Mouse (Mus musculus): ENCODE results near the gene Ccdc125. TPM values are rescaled to one million over a fixed set of nuclear protein-coding genes. Genes with fewer than 3 reads are reported as not detected.
"Not testable (repeated sequence)": the region's sequence is repeated elsewhere in the genome, so short reads cannot be mapped to it uniquely, and the experiment has no call there.

Ccdc125 gene
- polyA plus RNA-seq, 1 experiment from 2014 or later = 3.5 TPM

DNA sequence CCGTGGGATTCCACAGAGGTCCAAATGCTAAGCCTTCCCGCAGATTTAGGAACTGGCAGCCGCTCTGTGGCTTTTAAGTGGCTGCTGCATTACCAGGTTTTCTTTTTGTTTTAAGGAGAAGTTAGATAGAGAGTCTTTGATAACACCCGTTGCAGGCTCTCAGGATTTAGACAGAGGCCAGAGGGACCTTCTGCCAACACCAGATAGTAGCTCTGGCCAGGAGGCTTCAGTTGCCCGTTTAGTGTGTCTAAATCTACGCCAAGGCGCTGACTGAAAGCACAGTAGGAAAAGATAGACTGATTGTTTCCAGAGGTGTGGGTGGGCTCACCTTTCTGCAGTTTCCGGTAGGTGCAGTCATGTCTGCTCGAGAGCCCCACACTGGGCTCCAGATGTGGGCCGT lies 55.7 kb downstream of the Ccdc125 start:
- Histone ChIP-seq H3K4me2 (no peak overlapping the region), H3K9ac (no peak overlapping the region), H3K27ac (no peak overlapping the region), H3K4me3 (no peak overlapping the region), H3K27me3 (no peaks in the 10 kb centered on the region), H3K4me1 (peaks cover 21% of the 10 kb centered on the region), H3K9me3 (no peaks in the 10 kb centered on the region), H3K36me3 (peaks cover 48% of the 10 kb centered on the region)
- ATAC-seq (ENCODE audit: insufficient number of reproducible peaks, low FRiP score, low TSS enrichment, low read depth) = no peak
- WGBS = 80% methylated on average over 10 of the region's 10 CpGs

DNA sequence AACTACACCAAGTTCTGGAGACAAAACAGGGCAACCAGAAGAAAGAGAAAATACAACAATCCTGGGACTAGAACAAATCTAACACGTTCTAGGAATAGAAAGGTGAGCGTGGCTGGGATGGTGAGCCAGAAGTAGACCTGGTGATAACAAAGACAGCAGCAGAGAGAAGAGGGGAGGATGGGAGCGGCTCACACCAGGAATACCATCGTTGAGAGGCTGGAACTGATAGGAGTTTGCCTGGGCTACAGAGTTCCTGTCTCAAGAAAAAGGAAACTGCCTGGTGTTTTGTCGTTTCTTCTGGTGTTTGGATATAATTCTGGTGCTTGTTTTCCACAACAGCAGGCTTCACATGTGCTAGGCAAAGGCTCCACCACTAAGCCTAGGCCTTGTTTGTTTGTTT lies 58.6 kb downstream of the Ccdc125 start:
- WGBS = 96% methylated on average over 5 of the region's 5 CpGs
- Histone ChIP-seq H3K4me2 (no peak overlapping the region), H3K27me3 (no peaks in the 10 kb centered on the region), H3K9me3 (no peaks in the 10 kb centered on the region), H3K4me1 (peaks cover 21% of the 10 kb centered on the region), H3K36me3 (peaks cover 22% of the 10 kb centered on the region), H3K9ac (no peak overlapping the region), H3K4me3 (no peak overlapping the region), H3K27ac (no peak overlapping the region)
- no peak for ATAC-seq (ENCODE audit: insufficient number of reproducible peaks, low FRiP score, low TSS enrichment, low read depth)

DNA sequence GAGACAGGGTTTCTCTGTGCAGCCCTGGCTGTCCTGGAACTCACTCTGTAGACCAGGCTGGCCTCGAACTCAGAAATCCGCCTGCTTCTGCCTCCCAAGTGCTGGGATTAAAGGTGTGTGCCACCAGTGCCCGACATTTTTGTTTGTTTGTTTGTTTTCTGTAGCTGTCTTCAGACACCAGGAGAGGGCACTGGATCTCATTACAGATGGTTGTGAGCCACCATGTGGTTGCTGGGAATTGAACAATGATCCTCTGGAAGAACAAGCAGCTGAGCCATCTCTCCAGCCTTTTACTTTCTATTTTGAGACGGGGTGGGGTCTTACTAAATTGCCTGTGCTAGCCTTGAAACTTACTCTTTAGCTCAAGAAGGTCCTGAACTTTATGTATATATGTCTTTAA lies 59.0 kb downstream of the Ccdc125 start:
- H3K36me3 ChIP-seq = peaks cover 22% of the 10 kb centered on the region
- not testable (repeated sequence) for H3K27ac ChIP-seq; H3K9me3 ChIP-seq; H3K9ac ChIP-seq; H3K4me3 ChIP-seq; ATAC-seq (ENCODE audit: insufficient number of reproducible peaks, low FRiP score, low TSS enrichment, low read depth); H3K27me3 ChIP-seq; H3K4me2 ChIP-seq
- 94% methylated on average over 4 of the region's 4 CpGs for WGBS
- peaks cover 21% of the 10 kb centered on the region for H3K4me1 ChIP-seq

DNA sequence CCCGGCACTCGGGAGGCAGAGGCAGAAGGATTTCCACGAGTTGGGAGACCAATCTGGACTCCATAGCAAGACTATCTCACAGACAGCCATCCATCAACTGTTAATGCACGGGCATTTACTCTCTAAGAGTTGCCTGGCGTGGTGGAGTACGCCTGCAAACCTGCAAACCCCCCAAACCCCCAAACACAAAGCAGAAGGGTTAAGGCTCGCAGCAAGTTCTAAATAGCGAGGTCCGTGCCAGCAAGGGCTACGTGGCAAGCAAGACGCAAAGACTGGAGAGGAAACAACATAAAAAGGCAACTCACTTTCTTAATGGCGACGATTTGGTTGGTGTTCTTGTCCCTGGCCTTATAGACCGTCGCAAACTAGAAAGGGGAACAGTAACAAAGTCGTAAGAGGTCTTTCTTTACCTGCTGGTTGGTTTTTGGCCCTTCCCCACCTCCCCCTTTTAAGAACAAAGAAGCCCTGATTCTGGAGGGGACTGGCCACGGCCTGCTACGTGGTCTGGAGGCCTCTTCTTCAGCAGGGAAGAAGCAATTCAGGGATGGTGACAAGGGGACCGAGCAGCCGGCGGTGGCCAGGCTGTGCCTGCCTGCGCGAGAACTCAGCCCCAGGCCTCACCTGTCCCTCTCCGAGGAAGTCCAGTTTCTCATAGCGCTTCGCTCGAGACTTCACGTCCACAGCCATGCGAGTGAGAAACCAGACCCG lies 60.8 kb downstream of the Ccdc125 start:
- no peak for ATAC-seq (ENCODE audit: insufficient number of reproducible peaks, low FRiP score, low TSS enrichment, low read depth)
- Histone ChIP-seq H3K9me3 (no peaks in the 10 kb centered on the region), H3K4me2 (peak overlapping the region; percentile 47), H3K36me3 (peaks cover 17% of the 10 kb centered on the region), H3K27me3 (no peaks in the 10 kb centered on the region), H3K4me1 (peaks cover 16% of the 10 kb centered on the region), H3K4me3 (peak overlapping the region; percentile 88), H3K9ac (peak overlapping the region; percentile 89), H3K27ac (peak overlapping the region; percentile 97)
- WGBS = 0% methylated on average over 30 of the region's 30 CpGs

DNA sequence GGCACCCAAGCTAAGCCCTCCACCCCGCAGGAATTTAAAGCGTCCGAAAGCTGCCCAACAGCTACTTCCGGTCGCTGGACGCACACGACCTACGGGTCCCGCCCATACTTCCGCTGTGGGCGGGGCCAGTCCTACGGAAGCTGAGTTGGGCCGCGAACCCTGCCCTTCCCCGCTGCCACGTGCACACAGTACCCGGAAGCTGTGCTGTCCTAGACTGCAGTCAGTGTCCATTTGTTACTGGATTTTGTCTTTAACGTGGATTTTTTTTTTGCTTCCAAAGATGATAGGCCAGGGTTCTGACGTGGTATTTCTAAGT lies 61.3 kb downstream of the Ccdc125 start, which contains the start of gene Cdk7:
Cdk7 (minus strand) TSS at position 79 of the 316 bp plus-strand sequence.
- peaks cover 16% of the 10 kb centered on the region for H3K4me1 ChIP-seq
- no peaks in the 10 kb centered on the region for H3K27me3 ChIP-seq
- peak; percentile 98 for ATAC-seq (ENCODE audit: insufficient number of reproducible peaks, low FRiP score, low TSS enrichment, low read depth)
- WGBS = under 1% methylated on average over 19 of the region's 19 CpGs
- no peaks in the 10 kb centered on the region for H3K9me3 ChIP-seq
- peak within 1 kb of the TSS; percentile 88 for H3K4me3 ChIP-seq
- H3K4me2 ChIP-seq = peak within 1 kb of the TSS; percentile 49
- peak within 1 kb of the TSS; percentile 89 for H3K9ac ChIP-seq
- peak within 1 kb of the TSS; percentile 97 for H3K27ac ChIP-seq
- peaks cover 16% of the 10 kb centered on the region for H3K36me3 ChIP-seq

DNA sequence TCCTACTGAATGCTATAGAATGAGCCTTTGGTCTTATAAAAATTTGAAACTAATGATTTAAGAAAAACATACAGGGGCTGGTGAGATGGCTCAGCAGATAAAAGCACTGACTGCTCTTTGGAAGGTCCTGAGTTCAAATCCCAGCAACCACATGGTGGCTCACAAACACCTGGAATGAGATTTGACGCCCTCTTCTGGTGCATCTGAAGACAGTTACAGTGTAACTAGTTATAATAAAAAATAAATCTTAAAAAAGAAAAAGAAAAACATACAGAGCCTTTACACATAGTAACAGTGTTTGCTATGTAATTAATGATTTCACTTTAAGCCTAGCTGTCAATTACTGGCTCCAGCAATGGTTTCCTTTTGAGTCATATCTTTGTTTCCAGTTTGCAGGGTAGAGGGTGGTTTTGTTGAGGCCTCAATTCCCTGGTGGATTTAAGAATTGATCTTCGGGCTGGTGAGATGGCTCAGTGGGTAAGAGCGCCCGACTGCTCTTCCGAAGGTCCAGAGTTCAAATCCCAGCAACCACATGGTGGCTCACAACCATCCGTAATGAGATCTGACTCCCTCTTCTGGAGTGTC lies 62.0 kb downstream of the Ccdc125 start:
- 93% methylated on average over 6 of the region's 6 CpGs for WGBS
- Histone ChIP-seq H3K4me2 (peak overlapping the region; percentile 49), H3K36me3 (peaks cover 16% of the 10 kb centered on the region), H3K27ac (peak overlapping the region; percentile 97), H3K4me1 (peaks cover 16% of the 10 kb centered on the region), H3K4me3 (peak overlapping the region; percentile 88)
- not testable (repeated sequence) for H3K9me3 ChIP-seq; H3K9ac ChIP-seq; H3K27me3 ChIP-seq; ATAC-seq (ENCODE audit: insufficient number of reproducible peaks, low FRiP score, low TSS enrichment, low read depth)

DNA sequence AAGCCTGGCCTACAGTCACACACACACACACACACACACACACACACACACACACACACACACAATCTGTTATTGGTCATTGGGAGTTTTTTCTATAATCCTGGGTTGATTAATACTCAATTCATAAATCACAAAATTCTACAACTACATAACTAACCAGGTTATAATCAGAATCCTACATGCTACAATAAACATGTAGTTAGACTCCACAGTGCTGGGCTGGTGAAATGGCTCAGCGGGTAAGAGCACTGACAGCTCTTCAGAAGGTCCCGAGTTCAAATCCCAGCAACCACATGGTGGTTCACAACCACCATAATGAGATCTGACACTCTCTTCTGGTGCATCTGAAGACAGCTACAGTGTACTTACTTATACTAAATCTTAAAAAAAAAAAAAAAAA lies 63.2 kb downstream of the Ccdc125 start:
- ATAC-seq (ENCODE audit: insufficient number of reproducible peaks, low FRiP score, low TSS enrichment, low read depth) = no peak
- WGBS = 93% methylated on average over 2 of the region's 2 CpGs
- no peaks in the 10 kb centered on the region for H3K9me3 ChIP-seq
- peaks cover 13% of the 10 kb centered on the region for H3K4me1 ChIP-seq
- peaks cover 15% of the 10 kb centered on the region for H3K36me3 ChIP-seq
- H3K27ac ChIP-seq = no peak overlapping the region
- H3K27me3 ChIP-seq = no peaks in the 10 kb centered on the region
- H3K4me2 ChIP-seq = no peak overlapping the region
- no peak overlapping the region for H3K4me3 ChIP-seq
- no peak overlapping the region for H3K9ac ChIP-seq

DNA sequence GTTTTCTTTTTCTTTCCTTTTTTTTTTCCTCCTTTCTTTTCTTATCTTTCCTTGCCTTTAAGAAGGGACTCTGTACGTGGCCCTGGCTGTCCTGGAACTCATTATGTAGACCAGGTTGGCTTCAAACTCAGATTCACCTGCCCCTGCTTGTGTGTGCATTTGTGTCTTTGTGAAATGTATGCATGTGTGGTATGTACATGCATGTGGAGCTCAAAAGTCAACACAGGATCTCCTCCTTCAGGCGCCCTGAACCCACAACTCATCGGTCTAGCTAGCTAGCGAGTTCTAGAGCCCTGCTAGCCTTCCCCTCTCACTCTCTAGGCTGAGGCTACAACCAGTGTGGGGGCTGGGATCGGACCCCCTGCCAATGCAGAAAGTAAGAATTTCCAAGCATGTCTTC lies 73.3 kb downstream of the Ccdc125 start:
- peaks cover 8% of the 10 kb centered on the region; the same call in 1 of the 2 replicates for H3K4me1 ChIP-seq
- peaks cover 4% of the 10 kb centered on the region for H3K36me3 ChIP-seq
- no peak overlapping the region for H3K4me3 ChIP-seq
- ATAC-seq (ENCODE audit: insufficient number of reproducible peaks, low FRiP score, low TSS enrichment, low read depth) = no peak
- H3K27me3 ChIP-seq = no peaks in the 10 kb centered on the region
- no peak overlapping the region for H3K9ac ChIP-seq
- no peaks in the 10 kb centered on the region for H3K9me3 ChIP-seq
- 83% methylated on average over 5 of the region's 5 CpGs for WGBS
- no peak overlapping the region for H3K4me2 ChIP-seq
- no peak overlapping the region for H3K27ac ChIP-seq

DNA sequence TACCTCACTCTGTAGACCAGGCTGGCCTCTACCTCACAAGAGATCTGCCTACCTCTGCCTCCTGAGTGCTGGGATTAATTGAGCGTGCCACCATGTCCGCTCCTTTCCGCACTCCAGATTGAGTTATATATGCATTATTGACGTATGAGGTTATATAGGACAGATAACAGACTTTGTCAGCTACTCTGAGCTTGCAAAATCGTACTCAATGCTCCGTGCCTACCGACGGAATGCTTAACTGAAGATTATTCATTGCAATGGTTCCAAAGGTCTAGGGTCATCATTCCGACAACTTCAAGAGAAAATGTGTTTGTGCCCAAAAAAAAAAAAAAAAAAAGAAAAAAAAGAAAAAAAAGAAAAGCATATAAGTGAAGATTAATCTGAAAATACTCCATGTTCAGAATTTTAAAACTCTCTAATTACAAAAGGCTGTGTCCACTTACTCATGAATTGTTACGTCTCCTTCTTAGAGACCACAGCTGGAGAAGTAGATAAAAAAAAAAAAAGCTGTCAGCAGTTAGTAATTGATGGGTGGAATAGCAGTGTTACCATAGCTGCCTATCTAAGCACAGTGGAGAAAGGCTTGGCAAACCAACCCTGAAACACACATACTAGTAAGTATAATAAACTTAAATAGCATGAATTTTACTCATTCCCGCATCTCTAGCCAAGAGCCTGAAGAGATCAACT lies 74.0 kb downstream of the Ccdc125 start:
- Histone ChIP-seq H3K4me3 (peak overlapping the region; percentile 71), H3K9me3 (no peaks in the 10 kb centered on the region), H3K4me1 (peaks cover 8% of the 10 kb centered on the region; the same call in 1 of the 2 replicates), H3K27ac (peak overlapping the region; percentile 91), H3K27me3 (no peaks in the 10 kb centered on the region), H3K9ac (peak overlapping the region; percentile 61; the same call in 1 of the 2 replicates), H3K4me2 (peak overlapping the region; percentile 59), H3K36me3 (no peaks in the 10 kb centered on the region)
- 70% methylated on average over 11 of the region's 11 CpGs for WGBS
- no peak for ATAC-seq (ENCODE audit: insufficient number of reproducible peaks, low FRiP score, low TSS enrichment, low read depth)

DNA sequence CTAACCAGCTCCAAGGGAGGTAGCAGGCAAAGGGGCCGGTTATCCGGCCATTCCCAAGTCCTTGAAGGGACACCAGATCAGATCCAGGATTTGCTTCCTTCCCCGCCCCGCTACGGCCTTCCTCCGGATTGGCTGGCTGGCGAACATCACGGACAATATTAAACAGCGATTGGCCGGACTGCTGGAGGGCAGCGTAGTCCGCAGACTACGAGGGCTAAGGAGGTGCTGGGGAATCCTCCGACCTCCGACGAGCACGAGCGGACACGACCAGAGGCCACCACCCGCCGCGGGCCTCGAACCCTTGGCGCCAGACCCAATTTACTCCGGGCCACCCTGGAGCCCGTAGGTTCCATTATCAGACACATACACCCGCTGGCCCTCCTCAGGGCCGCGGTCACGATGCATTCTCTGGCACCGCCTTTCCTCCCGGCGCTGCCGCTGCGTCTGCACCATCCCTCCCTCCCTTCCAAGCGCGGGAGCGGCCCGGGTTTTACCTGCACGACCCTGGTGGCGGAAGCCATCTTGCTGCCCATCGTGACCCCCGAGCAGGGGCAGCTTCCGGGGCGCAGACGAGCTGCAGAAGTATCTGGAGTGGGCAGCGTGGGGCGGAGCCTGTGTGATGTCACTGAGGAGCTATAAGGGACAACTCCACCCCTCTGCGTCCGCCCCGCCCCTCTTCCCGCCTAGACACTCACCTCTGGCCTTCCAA lies 74.7 kb downstream of the Ccdc125 start, which contains the start of gene Mrps36:
Mrps36 (minus strand) TSS at position 624 of the 709 bp plus-strand sequence.
- H3K4me2 ChIP-seq = peak within 1 kb of the TSS; percentile 59
- WGBS = under 1% methylated on average over 52 of the region's 52 CpGs
- no peaks in the 10 kb centered on the region for H3K9me3 ChIP-seq
- H3K4me3 ChIP-seq = peak within 1 kb of the TSS; percentile 71
- H3K27me3 ChIP-seq = no peaks in the 10 kb centered on the region
- H3K4me1 ChIP-seq = peaks cover 8% of the 10 kb centered on the region; the same call in 1 of the 2 replicates
- peak within 1 kb of the TSS; percentile 91 for H3K27ac ChIP-seq
- ATAC-seq (ENCODE audit: insufficient number of reproducible peaks, low FRiP score, low TSS enrichment, low read depth) = peak; percentile 91
- peak within 1 kb of the TSS; percentile 61 for H3K9ac ChIP-seq
- no peaks in the 10 kb centered on the region for H3K36me3 ChIP-seq

DNA sequence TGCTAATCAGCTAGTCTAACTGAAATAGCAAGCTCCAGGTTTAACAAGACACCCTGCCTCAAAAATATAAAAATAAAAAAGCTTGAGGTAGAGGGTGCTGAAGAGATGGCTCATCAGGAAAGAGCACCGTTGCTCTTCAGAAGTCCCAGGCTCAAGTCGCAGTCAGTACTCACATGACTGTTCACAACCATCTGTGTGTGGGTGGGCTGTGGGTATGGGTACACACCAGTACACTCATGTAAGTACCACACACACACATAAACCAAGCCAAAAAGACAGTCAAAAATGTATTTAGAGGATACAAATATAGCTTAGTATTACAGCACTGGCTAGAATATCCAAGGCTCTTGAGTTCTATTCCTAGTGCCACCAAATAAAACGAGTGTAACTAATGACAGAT lies 76.6 kb downstream of the Ccdc125 start:
- H3K4me1 ChIP-seq = peaks cover 8% of the 10 kb centered on the region; the same call in 1 of the 2 replicates
- no peaks in the 10 kb centered on the region for H3K27me3 ChIP-seq
- H3K36me3 ChIP-seq = no peaks in the 10 kb centered on the region
- H3K4me3 ChIP-seq = no peak overlapping the region
- H3K4me2 ChIP-seq = no peak overlapping the region
- H3K27ac ChIP-seq = no peak overlapping the region
- H3K9me3 ChIP-seq = no peaks in the 10 kb centered on the region
- WGBS = 83% methylated on average over 3 of the region's 3 CpGs
- no peak for ATAC-seq (ENCODE audit: insufficient number of reproducible peaks, low FRiP score, low TSS enrichment, low read depth)
- H3K9ac ChIP-seq = no peak overlapping the region

All from limb, embryonic 15.5 days (tissue).